Mouse (Mus musculus) liver, postnatal 0 days (tissue): ENCODE results near the gene Utp18.

Source experiments
- CTCF ChIP-seq: sonication (generic); IDR thresholded peaks from 2 replicates; pipeline ENCODE4 v1.5.1; 2016; ENCODE audit warnings: antibody characterized with exemption, low read depth
- EP300 ChIP-seq: IDR thresholded peaks from 2 replicates; pipeline ENCODE4 v1.6.1; 2016; ENCODE audit warnings: antibody characterized with exemption, low read depth, mild to moderate bottlenecking

- TF ChIP-seq CTCF (no peak), EP300 (no peak)
These were observed 56.8 kb downstream of the Utp18 start for GRCm38 (mm10) chr11:93828619-93829326.
